Mouse (Mus musculus): ENCODE measurements around the gene Actg1.

Gene Actg1

DNA sequence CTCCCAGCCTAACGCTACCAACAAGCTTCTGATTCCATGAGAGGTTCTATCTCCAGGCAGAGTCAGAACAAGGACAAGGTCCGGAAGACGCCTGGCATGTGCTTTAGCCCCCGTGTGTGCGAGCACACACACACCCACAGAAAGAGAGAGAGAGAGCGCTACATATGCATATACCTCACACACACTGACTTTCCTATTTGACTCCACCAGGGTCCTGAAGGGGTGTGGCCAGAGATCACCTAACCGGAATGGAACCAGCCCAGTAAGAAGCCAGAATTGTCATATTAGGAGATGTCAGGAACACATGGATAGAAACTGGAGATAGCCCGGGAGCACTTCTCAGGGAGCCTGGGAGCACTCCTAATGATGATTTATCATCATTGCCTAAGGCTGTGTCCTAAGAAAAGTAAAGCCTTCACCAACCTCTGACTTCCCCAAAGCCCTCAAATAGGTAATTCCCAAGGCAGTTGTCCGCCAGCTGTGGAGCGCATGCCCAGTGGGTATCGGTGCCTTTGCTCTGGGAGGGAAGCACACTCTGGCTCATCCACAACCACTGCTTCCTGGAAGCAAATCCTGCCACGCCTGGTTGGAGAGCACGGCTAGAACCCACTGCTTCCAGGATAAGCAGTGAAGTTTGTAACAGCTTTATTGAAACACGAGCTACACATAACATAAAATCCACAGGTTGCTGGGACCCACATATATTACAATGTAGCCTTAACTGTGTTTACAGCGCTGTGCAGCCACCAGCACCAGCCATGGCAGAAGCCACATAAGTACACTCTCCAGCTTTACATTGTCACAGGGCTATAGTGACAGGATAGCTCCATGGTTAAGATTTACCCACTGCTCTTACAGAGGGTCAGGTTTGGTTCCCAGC lies 39.7 kb downstream of the Actg1 start:
- DNase-seq (ENCODE audit: low spot score): no peak

GRCm38 (mm10) chr11:120307566-120308430 lies 40.5 kb downstream of the Actg1 start:
- peak; percentile 96 for DNase-seq (ENCODE audit: low spot score)

GRCm38 (mm10) chr11:120307132-120307413 lies 41.3 kb downstream of the Actg1 start:
- no peak for DNase-seq (ENCODE audit: low spot score)

GRCm38 (mm10) chr11:120306366-120307131 lies 41.8 kb downstream of the Actg1 start:
- DNase-seq (ENCODE audit: low spot score): no peak

- no peak for DNase-seq (ENCODE audit: low spot score)
Measured at GRCm38 (mm10) chr11:120305535-120306365, 42.6 kb downstream of the Actg1 start.

GRCm38 (mm10) chr11:120304886-120305534 lies 43.3 kb downstream of the Actg1 start:
- peak; percentile 71 for DNase-seq (ENCODE audit: low spot score)

DNA sequence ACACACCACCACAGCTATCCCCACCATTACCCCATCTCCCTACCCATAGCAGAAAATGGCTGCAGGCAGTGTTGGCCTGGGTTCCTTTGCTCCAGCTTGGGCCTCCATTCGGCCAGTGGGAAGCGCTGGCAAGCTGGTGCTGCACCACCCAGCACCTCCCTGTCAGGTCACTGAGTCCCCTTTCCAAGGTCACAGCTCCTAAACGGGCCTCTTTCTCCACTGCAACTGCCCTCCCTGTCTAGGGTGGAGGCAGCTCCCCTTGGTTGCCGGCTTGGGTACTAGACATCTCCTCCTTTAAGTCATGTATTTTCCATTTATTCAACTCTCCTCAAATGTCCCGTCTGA lies 44.0 kb downstream of the Actg1 start:
- DNase-seq (ENCODE audit: low spot score): no peak

- no peak for DNase-seq (ENCODE audit: low spot score)
Measured at GRCm38 (mm10) chr11:120303559-120304349, 44.6 kb downstream of the Actg1 start.

GRCm38 (mm10) chr11:120303119-120303518 lies 45.2 kb downstream of the Actg1 start:
- no peak for DNase-seq (ENCODE audit: low spot score)

DNA sequence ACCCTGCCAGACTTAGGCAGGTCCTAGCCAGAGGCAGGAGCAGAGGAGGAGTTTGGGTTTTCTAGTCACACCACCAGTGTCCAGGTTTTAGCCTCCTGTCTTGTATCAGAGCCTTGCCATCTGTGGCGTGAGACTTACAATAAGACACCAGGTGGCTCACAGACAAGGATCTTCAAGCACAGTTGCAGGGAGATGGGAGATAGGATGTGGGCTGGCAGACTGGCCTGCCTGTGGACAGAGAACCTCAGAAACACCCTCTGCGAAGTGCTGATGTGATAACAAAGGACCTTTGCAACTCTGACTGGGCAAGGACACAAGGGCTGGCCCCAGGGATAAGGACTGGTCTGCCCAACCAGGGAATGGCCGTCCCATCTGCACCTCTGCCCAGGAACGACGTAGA lies 48.9 kb downstream of the Actg1 start:
- DNase-seq (ENCODE audit: low spot score): no peak

DNA sequence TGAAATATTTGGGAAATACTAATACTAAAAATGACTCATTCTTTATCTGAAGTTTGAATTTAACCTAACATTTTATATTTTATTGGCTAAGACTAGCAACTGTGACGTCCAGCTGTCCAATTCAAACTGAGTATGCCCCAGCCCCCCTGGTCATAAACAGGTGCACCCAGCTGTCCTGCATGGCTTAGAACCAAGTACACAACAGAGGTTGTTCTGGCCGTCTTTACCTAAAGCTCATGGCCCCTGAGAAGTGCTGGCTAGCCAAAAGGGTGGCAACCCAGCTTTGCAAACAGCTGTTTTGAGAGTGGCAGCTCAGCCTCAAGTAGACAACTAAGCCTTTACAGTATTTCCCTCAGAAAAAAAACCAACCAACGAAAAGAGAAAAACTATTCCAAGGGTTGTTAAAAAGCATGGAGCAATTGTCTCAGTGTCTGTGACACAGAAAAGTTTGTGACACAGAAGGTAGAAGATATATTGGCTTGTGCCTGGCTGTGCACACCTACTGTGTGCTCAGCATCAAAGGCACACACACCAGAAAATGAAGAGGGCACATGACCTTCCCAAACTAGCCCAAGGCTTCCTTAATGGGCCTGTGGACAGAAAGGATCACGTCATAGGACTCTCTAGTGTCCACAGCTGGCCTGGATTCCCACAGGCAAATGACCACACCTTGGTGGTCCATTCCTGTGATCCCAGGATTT lies 49.8 kb downstream of the Actg1 start:
- DNase-seq (ENCODE audit: low spot score): no peak

DNA sequence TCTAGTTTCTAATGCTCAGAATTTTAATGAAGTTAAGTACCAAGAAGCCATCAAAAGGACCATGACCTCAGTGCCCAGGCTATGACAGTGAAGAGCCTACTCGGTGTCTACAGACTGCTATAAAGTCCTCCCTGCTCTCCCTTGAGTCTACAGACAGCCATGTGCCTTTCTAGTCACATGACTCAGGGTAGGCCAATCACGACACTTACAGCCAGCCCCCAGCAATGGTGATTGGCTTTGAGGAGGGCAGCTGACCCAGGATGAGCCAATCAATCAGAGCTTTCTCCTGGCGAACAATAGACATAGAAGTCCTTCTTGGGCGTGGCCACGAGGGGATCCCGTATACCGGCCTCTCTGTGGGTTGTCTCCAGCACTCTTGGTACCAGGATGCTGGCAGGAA lies 50.6 kb downstream of the Actg1 start:
- no peak for DNase-seq (ENCODE audit: low spot score)

DNA sequence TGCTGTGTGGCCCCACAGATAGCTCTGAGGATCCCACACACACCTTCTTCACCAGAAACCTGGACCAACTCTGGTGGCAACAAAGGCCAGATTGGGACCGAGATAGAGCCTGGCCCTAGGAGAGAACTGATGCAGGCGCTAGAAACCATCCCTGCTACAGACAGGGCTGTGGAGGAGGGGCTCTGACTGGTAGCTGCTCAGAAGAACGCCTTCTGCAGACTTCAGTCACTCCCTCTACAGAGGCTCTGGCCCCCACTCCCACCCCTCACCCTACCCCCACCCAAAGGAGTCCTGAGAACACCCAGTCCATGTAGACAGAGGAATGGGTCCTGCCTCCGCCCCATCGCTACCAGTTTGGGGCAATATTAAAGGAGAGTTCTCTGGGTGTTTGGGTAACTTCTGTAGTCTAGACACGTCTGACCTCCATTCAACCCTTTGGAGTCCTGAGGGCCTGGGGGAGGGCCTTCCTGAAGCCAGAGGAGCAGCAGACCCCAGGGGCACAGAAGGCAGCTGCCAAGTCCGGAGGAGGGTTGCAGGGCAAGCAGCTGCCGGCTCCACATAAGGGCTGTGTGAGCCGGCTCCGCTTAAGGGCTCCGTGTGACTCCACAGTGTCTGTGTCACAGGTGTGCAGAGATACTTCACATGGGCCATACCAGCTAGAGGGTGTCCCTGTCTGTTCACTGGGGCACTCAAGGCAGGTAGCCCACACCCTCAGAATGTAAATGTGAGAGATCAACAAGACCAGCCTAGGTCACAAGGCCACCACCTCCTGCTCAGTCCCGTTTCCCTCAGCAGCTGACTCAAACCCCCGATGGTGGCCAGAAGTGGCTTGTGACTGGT lies 51.8 kb downstream of the Actg1 start:
- no peak for DNase-seq (ENCODE audit: low spot score)
